In the genomic region with DNA sequence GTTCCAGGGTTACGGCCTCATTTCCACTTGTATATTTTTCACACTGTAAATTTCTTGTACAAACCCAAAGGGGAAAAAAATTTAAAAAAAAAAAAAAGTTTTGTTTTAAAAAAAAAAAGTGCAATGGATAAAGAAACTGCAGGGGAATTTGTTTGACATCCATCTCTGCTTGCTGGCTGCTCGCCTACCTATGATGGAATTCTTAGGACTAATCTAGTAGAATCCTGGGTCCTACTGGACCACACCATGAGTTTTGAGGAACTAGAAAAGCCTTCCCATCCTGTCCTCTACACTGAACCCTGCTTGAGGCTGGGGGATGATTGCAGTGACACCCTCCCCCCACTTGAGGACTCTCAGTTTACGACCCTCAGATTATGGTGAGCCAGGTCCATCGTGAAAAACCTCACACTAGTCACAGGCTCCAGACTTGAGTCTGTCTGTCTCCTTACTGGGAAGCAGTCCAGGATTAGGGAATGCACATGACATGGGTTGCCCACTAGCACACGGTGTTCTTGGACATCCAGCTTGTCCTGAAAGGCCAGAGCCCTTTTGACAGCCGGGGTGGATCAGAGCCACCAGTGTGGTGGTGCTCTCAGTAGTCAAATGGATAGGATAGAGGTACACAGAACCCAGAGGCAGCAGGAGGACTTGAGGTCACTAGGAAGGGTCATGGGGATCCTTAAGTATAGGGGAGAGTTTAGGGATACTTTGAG, we compare ENCODE assay signal across 17 mouse cellular contexts. TPM values are rescaled to one million over a fixed set of nuclear protein-coding genes. Genes with fewer than 3 reads are reported as not detected.
DNase-seq lines count a peak whose midpoint lies in the region; ATAC-seq lines count a peak whose summit lies in the region.
"Had no signal": no experiment of that assay in that cellular context is flagged by ENCODE, and none has a peak within 500 bp of the region (broad histone marks: within the 10 kb centered on the region; RNA-seq: fewer than 3 reads in every experiment).

No protein-coding gene starts in this region.

- 90% methylated on average over 6 of the region's 6 CpGs for WGBS in hindbrain, embryonic 10.5 days
- WGBS in hindbrain, embryonic 16.5 days = 83% methylated on average over 6 of the region's 6 CpGs
- 69% methylated on average over 6 of the region's 6 CpGs for WGBS in intestine, embryonic 16.5 days

- H3K27ac ChIP-seq in hindbrain, embryonic 10.5 days = peak overlapping the region; percentile 54
- H3K27ac ChIP-seq in hindbrain, embryonic 16.5 days (ENCODE audit: low read depth, low read length) = no peak overlapping the region
- H3K27ac ChIP-seq in intestine, embryonic 16.5 days (ENCODE audit: low read length) = no peak overlapping the region
- H3K27ac ChIP-seq: forebrain, embryonic 15.5 days had no signal

- H3K27me3 ChIP-seq in hindbrain, embryonic 10.5 days (ENCODE audit: insufficient read depth, poor library complexity, severe bottlenecking) = no peaks in the 10 kb centered on the region
- no peaks in the 10 kb centered on the region for H3K27me3 ChIP-seq in hindbrain, embryonic 16.5 days (replicated peaks; ENCODE audit: control insufficient read depth, insufficient read depth, low read length)
- H3K27me3 ChIP-seq in intestine, embryonic 16.5 days (replicated peaks; ENCODE audit: control insufficient read depth, insufficient read depth, low read length) = no peaks in the 10 kb centered on the region
- H3K27me3 ChIP-seq: forebrain, embryonic 15.5 days; limb, embryonic 12.5 days had no signal

- no peak overlapping the region for H3K4me3 ChIP-seq in hindbrain, embryonic 10.5 days
- H3K4me3 ChIP-seq in hindbrain, embryonic 16.5 days (ENCODE audit: low read length) = no peak overlapping the region
- no peak overlapping the region for H3K4me3 ChIP-seq in intestine, embryonic 16.5 days (ENCODE audit: low read length)
- H3K4me3 ChIP-seq: erythroblast, embryonic 14.5 days; forebrain, embryonic 15.5 days; limb, embryonic 12.5 days had no signal

- no peaks in the 10 kb centered on the region for H3K9me3 ChIP-seq in hindbrain, embryonic 10.5 days
- H3K9me3 ChIP-seq in hindbrain, embryonic 16.5 days (ENCODE audit: control insufficient read depth, low read length) = no peaks in the 10 kb centered on the region
- no peaks in the 10 kb centered on the region for H3K9me3 ChIP-seq in intestine, embryonic 16.5 days (ENCODE audit: control insufficient read depth, low read length)
- H3K9me3 ChIP-seq: forebrain, embryonic 15.5 days; limb, embryonic 12.5 days had no signal

- ATAC-seq in hindbrain, embryonic 16.5 days = no peak
- ATAC-seq in intestine, embryonic 16.5 days = no peak
- ATAC-seq: forebrain, embryonic 15.5 days had no signal

- H3K4me1 ChIP-seq in hindbrain, embryonic 10.5 days (replicated peaks) = peaks cover 67% of the 10 kb centered on the region
- no peaks in the 10 kb centered on the region for H3K4me1 ChIP-seq in hindbrain, embryonic 16.5 days (ENCODE audit: control insufficient read depth, insufficient read depth, low read depth, low read length)
- H3K4me1 ChIP-seq in intestine, embryonic 16.5 days (ENCODE audit: control insufficient read depth, insufficient read depth, low read length) = peaks cover 25% of the 10 kb centered on the region

- peaks cover 69% of the 10 kb centered on the region for H3K36me3 ChIP-seq in hindbrain, embryonic 10.5 days
- peaks cover 21% of the 10 kb centered on the region; the same call in 1 of the 2 replicates for H3K36me3 ChIP-seq in hindbrain, embryonic 16.5 days (ENCODE audit: control insufficient read depth, insufficient read depth, low read length)
- H3K36me3 ChIP-seq in intestine, embryonic 16.5 days (ENCODE audit: control insufficient read depth, insufficient read depth, low read length) = peaks cover 26% of the 10 kb centered on the region

- H3K4me2 ChIP-seq in hindbrain, embryonic 16.5 days (ENCODE audit: low read length) = no peak overlapping the region
- no peak overlapping the region for H3K4me2 ChIP-seq in intestine, embryonic 16.5 days (ENCODE audit: low read depth, low read length)
- H3K4me2 ChIP-seq: forebrain, embryonic 15.5 days; limb, embryonic 12.5 days had no signal

- peak; percentile 80 for DNase-seq in gastrocnemius, adult 18-20 months (ENCODE audit: low spot score)
- DNase-seq in gastrocnemius, postnatal 4 days (ENCODE audit: low spot score in 2 of 2) = no peak
- DNase-seq in hindbrain, embryonic 10.5 days (ENCODE audit: low spot score) = no peak
- DNase-seq in 3T3-L1 (ENCODE audit: low read depth, low spot score) (peak; percentile 64), adipocyte (ENCODE audit: low spot score) (peak; percentile 84)
- no peak for DNase-seq in spleen, postnatal 10 days (ENCODE audit: low spot score in 2 of 2)
- DNase-seq: cerebellum, adult 18-20 months; kidney, adult 11 months; lung, postnatal 14 days; spleen, adult 18-20 months; thymus, postnatal 36 days had no signal

- H3K9ac ChIP-seq in hindbrain, embryonic 16.5 days (ENCODE audit: low read depth, low read length) = no peak overlapping the region
- H3K9ac ChIP-seq in intestine, embryonic 16.5 days (ENCODE audit: low read depth, low read length) = no peak overlapping the region
- H3K9ac ChIP-seq: forebrain, embryonic 15.5 days; limb, embryonic 12.5 days had no signal

RNA-seq across cellular contexts. Expression of a gene that starts 12.9 kb away (rescaled TPM):
- total RNA-seq in gastrocnemius, adult 18-20 months (2021) = 10 to 100 TPM; 17.5 to 25.8 TPM
- 10 to 100 TPM; 58.5 to 59.4 TPM for total RNA-seq in gastrocnemius, postnatal 4 days (2021)
- polyA plus RNA-seq in hindbrain, embryonic 10.5 days (2016; fragmentation: Nextera tagmentation; extraction: Ambion mirVana) = 67.5 and 69.1 TPM in 2 replicates
- 14.8 and 18.7 TPM in 2 replicates for polyA plus RNA-seq in hindbrain, embryonic 16.5 days (2015; fragmentation: Nextera tagmentation; extraction: Ambion mirVana)
- 33.6 and 34.7 TPM in 2 replicates for polyA plus RNA-seq in intestine, embryonic 16.5 days (2015; fragmentation: Nextera tagmentation; extraction: Ambion mirVana)

RNA-seq across cellular contexts. Expression of a gene that starts 18.4 kb away (rescaled TPM):
- 1 to 10 TPM; 4.7 to 5.4 TPM for total RNA-seq in gastrocnemius, adult 18-20 months (2021)
- total RNA-seq in gastrocnemius, postnatal 4 days (2021) = 1 to 10 TPM; 1.2 to 2.0 TPM
- 0.26 and 0.40 TPM in 2 replicates for polyA plus RNA-seq in hindbrain, embryonic 10.5 days (2016; fragmentation: Nextera tagmentation; extraction: Ambion mirVana)
- polyA plus RNA-seq in hindbrain, embryonic 16.5 days (2015; fragmentation: Nextera tagmentation; extraction: Ambion mirVana) = 3.0 and 3.2 TPM in 2 replicates
- polyA plus RNA-seq in intestine, embryonic 16.5 days (2015; fragmentation: Nextera tagmentation; extraction: Ambion mirVana) = 0.43 and 0.49 TPM in 2 replicates
- polyA plus RNA-seq: erythroblast, embryonic 14.5 days; liver, embryonic 16.5 days had no signal

RNA-seq across cellular contexts. Expression of a gene that starts 20.2 kb away (rescaled TPM):
- total RNA-seq in gastrocnemius, adult 18-20 months (2021) = 10 to 100 TPM; 23.2 to 24.9 TPM
- total RNA-seq in gastrocnemius, postnatal 4 days (2021) = 10 to 100 TPM; 24.1 to 25.2 TPM
- polyA plus RNA-seq in hindbrain, embryonic 10.5 days (2016; fragmentation: Nextera tagmentation; extraction: Ambion mirVana) = 9.8 and 17.8 TPM in 2 replicates
- polyA plus RNA-seq in hindbrain, embryonic 16.5 days (2015; fragmentation: Nextera tagmentation; extraction: Ambion mirVana) = 76.8 and 85.4 TPM in 2 replicates
- polyA plus RNA-seq in intestine, embryonic 16.5 days (2015; fragmentation: Nextera tagmentation; extraction: Ambion mirVana) = 16.5 and 18.2 TPM in 2 replicates

RNA-seq across cellular contexts. Expression of a gene that starts 20.9 kb away (rescaled TPM):
- total RNA-seq in gastrocnemius, adult 18-20 months (2021) = 10 to 100 TPM; 34.2 to 35.3 TPM
- total RNA-seq in gastrocnemius, postnatal 4 days (2021) = 10 to 100 TPM; 34.8 to 37.5 TPM
- polyA plus RNA-seq in hindbrain, embryonic 10.5 days (2016; fragmentation: Nextera tagmentation; extraction: Ambion mirVana) = 75.6 and 83.0 TPM in 2 replicates
- 90.1 and 98.4 TPM in 2 replicates for polyA plus RNA-seq in hindbrain, embryonic 16.5 days (2015; fragmentation: Nextera tagmentation; extraction: Ambion mirVana)
- 74.7 and 76.4 TPM in 2 replicates for polyA plus RNA-seq in intestine, embryonic 16.5 days (2015; fragmentation: Nextera tagmentation; extraction: Ambion mirVana)

RNA-seq across cellular contexts. Expression of a gene that starts 21.7 kb away (rescaled TPM):
- total RNA-seq in gastrocnemius, adult 18-20 months (2021) = 10 to 100 TPM; 17.8 to 20.8 TPM
- 10 to 100 TPM; 14.6 to 14.9 TPM for total RNA-seq in gastrocnemius, postnatal 4 days (2021)
- polyA plus RNA-seq in hindbrain, embryonic 10.5 days (2016; fragmentation: Nextera tagmentation; extraction: Ambion mirVana) = 23.6 and 32.6 TPM in 2 replicates
- polyA plus RNA-seq in hindbrain, embryonic 16.5 days (2015; fragmentation: Nextera tagmentation; extraction: Ambion mirVana) = 12.4 and 15.5 TPM in 2 replicates
- 19.8 and 21.0 TPM in 2 replicates for polyA plus RNA-seq in intestine, embryonic 16.5 days (2015; fragmentation: Nextera tagmentation; extraction: Ambion mirVana)

Comparison
In these comparisons a context has a peak if more than half of its experiments do, and no peak if none do; other contexts are left out.
1. DNase-seq: peak in gastrocnemius, adult 18-20 months (single experiment), 3T3-L1 (single experiment) and adipocyte (single experiment); none in gastrocnemius, postnatal 4 days (0 of 2), hindbrain, embryonic 10.5 days (single experiment) and spleen, postnatal 10 days (0 of 2).